Mouse (Mus musculus) E14TG2a.4 (cell line): ENCODE data around the gene Gm21887.
"Not testable (repeated sequence)": the region's sequence is repeated elsewhere in the genome, so short reads cannot be mapped to it uniquely, and the experiment has no call there.

Experiments used
- CTCF ChIP-seq: conservative IDR thresholded peaks from 2 replicates; pipeline ENCODE4 v1.5.1; 2014; ENCODE audit warnings: low read length
- NANOG ChIP-seq: IDR thresholded peaks from 2 replicates; pipeline ENCODE4 v1.6.1; 2014; ENCODE audit warnings: borderline replicate concordance, low read length, mixed read lengths
- POU5F1 ChIP-seq: IDR thresholded peaks from 2 replicates; pipeline ENCODE4 v1.6.1; 2014; ENCODE audit warnings: low read length, borderline replicate concordance

- TF ChIP-seq CTCF, NANOG, POU5F1: not testable (repeated sequence)
Observed at GRCm38 (mm10) chrX:170008179-170008467, 1.3 kb upstream of the Gm21887 start.
